Mouse (Mus musculus): ENCODE results near the gene Fggy.

DNA sequence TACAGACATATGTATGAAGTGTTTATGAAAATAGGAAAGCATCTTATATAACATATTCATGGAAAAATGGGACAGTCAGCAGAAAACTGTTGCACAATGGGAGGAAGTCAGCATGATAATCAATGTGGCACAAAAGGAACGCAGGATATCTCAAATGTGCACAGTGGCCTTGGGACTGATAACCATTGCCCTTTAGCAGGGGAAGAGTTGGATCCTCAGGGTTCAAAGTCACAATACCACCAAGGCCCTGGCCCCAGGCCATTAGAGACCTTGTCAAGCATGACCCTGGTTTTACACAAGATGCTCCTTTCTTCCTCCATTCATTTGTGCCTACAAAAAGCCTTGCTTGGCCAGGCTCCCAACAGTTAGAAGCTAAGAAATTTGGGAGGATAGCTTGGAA is 83.5 kb downstream of the Fggy start:
- TF ChIP-seq CTCF (conservative IDR thresholded peaks at IDR 0.05; ENCODE audit: insufficient read depth, insufficient read length, low read depth, low read length) (no peak), POLR2A (IDR thresholded peaks at IDR 0.05; ENCODE audit: low read depth, low read length) (no peak)

All from kidney, adult 2 months (tissue).